Mouse (Mus musculus) adrenal gland, adult 8-10 months (tissue): ENCODE measurements around the gene Rad9b. TPM values are rescaled to one million over a fixed set of nuclear protein-coding genes. Genes with fewer than 3 reads are reported as not detected.

ENCODE experiments used
- DNase-seq: peaks from one replicate; pipeline ENCODE4 v3.0.0; 2022
- total RNA-seq, 4 experiments: library from RNA; stranded (reverse); gene quantifications; 2 replicates each; pipeline ENCODE4 v1.2.4; 2022

Rad9b gene
- total RNA-seq: 1 to 10 TPM; 2.4 to 5.4 (median 4.5) TPM

DNA sequence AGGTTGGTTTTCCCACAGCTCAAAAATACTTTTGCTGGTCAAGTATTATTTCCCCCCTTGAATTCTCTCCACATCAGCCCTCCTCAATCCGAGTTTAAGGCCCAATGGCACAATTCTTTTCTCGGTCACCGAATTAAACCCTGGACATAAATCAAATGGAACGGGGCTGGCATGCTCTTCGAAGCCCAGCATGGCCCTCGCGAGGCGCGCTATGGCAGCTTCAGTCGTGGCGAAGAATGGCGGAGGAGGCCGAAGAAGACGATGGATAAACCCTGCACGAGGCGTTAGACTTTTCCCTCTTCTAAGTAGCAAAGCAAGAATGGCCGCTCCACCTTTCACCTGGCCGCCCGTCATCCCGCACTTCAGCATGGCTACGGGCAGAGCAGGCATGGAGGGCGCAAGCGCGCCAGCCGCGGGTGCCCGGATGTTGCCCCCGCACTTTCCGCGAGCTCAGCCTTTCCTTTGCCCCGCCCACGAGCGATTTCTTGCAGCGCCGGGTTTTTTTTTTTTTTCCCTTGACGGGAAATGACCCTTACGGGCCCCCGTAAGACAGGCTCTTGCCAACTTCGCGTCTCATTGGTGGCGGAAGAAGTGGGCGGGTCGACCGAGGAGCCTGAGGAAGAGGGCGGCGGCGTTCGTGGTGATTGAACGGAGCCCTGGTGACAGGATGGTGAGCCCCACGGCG is at the start of gene Rad9b, which contains the start of gene Vps29:
Gene Rad9b (minus strand): TSS at position 427 of the 685 bp plus-strand sequence.
Gene Vps29 (plus strand): TSS at position 563 of the 685 bp plus-strand sequence.
- DNase-seq: peak; percentile 96

DNA sequence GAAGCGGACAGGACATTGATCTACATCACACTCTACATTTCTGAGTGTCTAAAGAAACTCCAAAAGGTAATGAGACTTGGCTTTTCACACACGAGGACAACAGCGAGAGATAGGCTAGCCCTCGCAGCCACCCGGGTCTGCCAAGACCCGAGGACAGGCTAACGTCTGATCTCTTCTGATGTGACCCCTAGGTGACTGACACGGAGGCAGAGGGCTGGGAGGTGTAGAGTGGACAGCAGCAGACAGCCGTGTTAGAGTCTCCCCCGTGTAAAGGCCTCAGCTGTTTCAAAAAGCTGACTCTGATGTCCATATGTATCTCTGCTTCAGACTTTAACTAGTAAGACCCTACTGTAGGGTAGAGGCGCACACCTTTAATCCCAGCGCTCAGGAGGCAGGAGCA is 49.3 kb upstream of the Rad9b start:
- no peak for DNase-seq

DNA sequence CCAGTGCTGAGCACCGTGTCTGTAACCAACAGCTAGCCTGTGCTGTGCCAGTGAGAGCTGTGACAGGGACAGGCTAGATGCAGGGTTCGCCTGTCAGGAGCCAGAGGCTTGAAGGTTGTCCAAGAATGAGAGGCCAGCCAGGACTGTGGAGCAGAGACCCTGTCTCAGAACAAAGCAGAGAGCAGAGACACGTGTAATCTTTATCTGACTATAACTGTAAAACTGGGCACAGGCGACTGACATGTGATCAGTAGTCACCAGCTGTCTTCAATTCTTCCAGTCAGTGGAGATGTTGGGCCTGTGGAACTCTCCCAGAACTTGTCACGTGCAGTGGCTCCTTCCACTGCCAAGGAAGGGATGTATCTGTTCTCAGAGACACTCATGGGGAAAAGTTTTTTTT is 48.7 kb upstream of the Rad9b start:
- no peak for DNase-seq

DNA sequence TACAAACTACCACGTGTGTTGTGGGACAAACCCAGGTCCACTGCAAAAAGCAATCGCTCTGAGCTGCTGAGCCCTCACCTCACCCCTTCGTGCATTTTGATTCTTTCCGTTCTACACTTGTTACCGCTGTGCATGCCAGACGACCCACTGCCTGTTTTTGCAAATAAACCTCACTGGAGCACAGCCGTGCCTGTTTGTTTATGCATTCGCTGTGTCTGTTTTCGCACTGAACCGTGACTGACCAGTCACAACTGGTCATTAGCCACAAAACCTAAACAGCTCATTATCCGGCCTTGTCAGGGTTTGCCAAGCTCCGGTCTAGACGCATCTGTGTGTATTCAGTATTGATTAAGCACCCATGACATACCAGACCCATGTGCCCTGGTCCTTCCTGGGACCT is 48.1 kb upstream of the Rad9b start:
- no peak for DNase-seq

DNA sequence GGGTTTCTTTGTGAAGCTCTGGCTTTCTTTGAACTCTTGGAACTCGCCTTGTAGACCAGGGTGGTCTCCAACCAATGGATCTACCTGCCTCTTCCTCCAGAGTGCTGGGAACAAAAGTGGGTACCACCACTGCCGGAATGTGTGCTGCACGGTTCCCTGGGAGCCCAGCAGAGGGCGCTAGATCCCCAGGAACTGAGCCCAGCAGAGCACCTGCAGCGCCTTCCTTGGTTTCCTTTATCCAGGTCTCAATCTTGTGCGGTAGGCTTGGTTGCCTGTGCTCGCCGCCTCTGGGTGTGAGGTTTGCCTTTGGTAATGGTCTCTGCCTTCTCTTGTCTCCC is 47.2 kb upstream of the Rad9b start:
- DNase-seq: peak; percentile 59

DNA sequence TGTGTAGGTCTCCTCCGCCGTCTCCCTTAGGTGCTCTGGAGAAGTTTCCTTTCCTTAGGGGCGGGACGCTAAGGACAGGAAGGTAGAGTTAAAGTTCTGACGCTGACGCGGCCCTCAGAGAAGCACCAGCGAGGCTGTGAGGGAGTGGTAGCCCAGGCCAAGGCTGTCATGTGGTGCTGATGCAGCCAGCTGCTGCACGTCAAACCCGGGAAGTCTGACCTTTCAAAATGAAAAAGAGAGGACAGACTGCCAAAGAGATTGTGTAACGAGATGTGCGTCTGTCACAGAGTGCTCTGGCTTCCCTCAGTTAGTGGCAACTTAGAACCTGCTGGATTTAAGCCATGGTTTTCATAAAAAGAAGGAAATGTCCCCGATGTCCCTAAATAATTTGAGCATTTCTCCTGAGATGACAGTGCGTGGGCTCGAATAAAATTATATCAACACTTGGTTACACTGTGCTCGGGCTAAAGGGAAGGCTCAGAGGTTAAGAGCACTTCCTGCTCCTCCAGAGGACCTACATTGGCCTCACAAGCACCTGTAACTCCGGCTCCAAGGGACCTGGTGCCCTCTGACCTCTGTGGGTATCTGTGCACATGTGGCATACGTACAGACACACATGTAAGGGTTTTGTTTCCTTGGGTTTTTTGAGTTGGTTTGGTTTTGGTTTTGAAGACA is 46.7 kb upstream of the Rad9b start:
- DNase-seq: peak; percentile 90

DNA sequence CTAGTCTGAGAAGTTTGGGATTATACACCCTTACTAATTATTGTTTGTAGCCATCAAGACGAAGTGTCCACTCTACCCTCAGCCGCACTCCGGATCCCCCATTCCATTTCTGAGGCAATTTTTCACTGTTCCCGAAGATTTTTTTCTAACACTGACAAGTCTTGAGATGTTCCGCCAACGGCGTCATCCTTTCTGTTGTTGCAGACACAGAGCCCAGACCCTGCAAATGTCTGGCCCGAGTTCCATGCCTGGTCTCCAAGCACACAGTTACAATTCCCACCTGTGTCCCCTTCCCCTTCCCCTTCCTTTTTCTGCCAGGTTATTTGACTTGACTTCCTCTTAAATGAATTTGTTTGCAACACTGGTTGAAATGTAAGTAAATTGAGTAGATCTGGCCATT is 45.8 kb upstream of the Rad9b start:
- DNase-seq: no peak

DNA sequence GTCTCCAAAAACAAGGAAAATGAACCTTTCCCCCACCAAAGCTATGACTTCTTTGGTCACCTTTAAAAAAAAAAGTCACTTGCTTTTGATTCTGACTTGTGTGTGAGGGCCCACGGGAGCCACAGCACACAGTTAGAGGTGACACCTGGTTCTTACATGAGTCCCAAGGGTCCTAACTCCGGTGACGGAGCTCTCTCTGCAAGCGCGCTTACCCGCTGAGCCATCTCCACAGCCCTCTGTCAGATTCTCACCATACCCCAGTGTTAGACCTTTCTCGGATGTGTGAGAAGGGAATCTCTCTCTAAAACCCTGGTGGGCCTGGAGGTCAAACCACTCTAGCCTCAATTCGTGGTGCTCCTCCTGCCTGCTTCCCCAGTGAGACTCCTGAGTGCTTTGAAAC is 43.5 kb upstream of the Rad9b start:
- DNase-seq: no peak

DNA sequence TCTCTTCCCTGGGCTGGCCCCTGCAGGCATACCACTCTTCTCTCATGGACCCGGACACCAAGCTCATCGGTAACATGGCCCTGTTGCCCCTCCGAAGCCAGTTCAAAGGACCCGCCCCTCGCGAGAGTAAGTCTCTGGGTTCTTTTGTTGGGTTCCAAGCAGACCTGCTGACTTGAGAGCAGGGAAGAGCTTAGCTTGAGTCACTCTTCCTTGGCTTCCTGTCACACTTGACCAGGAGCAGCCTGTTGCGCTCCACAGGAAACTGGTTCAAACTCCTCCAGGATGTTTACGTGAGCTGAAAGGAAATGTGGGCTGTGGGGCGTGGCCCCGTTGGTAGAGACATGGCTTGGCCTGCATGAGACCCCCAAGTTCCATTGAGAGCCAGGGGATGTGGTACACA is 42.8 kb upstream of the Rad9b start:
- no peak for DNase-seq

DNA sequence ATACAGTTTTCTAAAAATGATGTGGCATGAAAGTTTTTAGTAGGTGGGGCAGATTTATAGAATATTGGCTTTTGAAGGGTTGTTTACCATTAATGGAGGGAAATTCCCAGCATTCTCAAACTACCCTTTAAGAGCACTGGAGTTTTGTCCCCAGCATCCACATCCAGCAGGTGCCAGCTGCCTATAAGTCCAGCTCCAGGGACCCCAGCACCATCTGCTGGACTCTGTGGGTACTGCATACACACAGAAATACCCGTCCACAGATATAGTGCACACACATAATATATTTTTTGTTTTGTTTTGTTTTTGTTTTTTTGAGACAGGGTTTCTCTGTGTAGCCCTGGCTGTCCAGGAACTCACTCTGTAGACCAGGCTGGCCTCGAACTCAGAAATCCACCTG is 39.9 kb upstream of the Rad9b start:
- DNase-seq: peak; percentile 58

DNA sequence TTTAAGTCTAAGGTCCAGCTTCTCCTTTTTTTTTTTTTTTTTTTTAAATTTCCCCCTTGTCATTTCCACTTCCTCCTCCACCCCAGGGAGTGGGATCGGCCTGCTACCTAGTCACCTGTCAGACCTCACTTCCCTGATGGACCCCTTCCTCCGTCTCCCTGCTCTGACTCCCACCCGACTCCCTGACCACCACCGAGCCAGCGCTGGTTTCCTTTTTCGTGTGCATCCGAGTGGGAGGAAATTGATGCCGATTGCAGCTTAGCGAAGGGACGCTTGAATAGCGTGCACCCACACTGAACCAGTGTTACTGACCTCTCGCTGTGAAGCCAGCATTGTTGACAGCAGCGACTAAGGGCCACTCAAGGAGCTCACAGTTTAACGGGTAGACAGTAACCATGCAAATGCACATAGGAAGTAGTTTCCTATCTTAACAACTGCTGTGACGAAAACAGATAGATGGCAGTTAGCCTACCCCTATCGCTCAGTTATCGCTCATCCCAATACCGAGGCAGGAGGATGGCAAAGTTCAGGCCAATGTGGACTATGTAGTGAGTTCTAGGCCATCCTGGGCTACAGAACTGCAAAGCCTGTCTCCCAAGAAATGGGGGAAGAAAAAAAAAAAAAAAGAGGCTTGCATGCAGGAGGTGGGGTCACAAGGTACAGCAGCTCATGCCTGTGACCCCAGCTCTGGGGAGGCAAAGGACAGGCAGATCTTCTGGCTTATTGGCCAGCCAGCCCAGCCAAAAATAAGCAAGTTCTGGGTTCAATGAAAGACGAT is 38.4 kb upstream of the Rad9b start:
- DNase-seq: no peak

DNA sequence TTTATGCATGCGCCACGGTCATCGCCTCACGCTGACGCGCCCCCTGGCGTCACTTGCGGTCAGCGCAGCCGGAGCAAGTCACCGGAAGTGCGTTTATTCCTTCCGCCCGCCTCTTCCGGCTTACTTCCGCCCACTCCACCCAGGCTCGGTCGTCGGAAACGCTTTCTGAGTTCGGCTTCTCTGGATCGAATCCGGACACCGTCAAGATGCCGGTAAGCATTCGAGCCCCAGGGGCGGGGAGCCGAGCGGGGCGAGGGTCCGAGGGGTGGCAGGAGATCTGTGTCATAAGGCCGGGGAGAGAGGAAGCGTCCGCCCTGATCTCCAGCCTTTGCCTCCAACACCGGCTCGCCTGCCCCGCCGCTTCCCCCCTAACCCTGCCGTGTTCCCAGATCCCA is 37.8 kb upstream of the Rad9b start, which contains the start of gene Arpc3:
Gene Arpc3 (plus strand): TSS at position 93 of the 395 bp plus-strand sequence.
- peak; percentile 81 for DNase-seq

DNA sequence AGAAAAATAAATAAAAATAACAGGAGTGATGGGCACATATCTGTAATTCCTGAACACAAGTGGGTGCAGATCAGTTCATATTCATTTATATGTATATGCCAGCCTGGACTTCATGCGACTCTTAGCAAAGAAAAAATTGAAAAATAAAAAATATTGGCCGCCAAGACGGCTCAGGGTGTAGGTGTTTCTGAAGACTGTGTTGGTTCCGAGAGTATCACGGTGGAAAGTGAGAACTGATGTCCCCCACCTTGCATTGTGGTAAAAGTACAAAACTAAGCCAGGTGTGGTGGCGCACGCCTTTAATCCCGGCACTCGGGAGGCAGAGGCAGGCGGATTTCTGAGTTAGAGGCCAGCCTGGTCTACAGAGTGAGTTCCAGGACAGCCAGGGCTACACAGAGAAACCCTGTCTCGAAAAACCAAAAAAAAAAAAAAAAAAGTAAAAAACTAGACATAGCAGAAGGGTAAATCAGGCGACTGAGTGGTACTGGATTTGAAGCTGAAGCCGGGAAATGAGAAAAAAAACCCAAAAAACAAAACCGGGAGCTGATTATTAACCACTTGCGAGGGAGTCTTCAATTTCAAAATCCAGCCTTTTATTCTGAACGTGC is 37.2 kb upstream of the Rad9b start:
- DNase-seq: no peak

DNA sequence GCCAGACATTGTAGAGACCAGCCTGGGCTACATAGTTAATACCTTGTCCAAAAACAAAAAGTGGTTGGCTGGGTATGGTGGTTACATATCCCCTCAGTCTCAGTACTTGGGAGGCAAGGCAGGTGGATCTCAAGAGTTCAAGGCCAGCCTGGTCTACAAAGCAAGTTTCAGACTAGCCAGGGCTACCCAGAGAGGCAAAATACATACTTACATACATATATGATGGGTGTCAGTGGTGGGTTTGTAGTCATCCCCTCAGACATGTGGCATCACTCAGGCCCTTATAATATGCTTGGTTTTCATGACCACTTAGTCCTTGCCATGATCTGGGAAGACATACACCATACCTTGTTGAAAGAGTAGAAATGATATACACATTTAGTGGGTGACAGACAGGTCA is 36.6 kb upstream of the Rad9b start:
- no peak for DNase-seq

DNA sequence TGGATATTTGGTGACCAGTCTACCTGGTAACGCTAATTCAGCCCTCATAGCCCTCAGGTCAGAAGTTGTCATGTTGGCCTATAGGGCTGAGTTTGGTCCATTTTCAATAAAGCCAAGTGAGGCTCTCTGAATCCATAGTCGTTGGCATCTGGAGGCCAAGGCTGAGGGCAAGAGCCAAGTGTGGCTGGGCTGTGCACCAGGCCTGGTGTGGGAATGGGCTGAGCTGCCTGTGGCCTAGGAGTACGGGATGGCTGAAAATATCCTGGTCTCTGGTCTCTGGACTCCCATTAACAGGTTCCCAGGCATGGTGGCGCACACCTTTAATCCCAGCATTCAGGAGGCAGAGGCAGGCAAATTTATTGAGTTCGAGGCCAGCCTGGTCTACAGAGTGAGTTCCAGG is 36.0 kb upstream of the Rad9b start:
- no peak for DNase-seq

DNA sequence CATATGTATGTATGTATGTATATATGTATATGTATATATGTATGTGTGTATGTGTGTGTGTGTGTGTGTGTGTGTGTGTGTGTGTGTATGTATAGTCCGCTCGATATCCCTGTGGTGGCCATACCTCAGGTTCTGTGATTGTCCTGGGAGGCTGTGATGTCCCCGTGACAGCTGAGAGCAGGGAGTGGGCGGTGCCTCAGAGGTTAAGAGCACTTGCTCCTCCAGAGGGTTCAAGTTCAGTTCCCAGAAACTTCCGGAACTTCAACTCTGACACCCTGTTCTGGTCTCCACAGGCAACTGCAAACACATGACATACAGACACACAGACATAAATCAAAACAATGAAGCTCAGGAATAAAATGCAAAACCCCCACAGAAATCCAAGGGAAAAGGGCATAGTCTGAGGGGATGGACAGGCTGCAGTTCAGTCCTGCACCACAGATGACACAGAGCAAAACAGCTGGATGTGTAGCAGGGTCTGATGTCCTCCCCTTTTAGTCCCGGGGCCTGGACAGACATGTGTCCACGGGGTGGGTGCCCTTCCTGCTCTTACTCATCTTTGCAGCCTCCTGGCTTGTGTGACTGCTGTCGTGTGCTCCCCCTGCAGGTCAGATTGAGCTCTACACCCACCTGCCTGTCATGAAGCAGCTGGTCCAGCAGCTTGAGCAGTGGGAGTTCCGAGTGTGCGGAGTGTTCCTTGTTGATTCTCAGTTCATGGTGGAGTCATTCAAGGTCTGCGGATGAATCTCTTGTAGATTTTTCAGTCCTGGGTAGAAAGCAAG is 25.5 kb upstream of the Rad9b start:
- peak; percentile 71 for DNase-seq

DNA sequence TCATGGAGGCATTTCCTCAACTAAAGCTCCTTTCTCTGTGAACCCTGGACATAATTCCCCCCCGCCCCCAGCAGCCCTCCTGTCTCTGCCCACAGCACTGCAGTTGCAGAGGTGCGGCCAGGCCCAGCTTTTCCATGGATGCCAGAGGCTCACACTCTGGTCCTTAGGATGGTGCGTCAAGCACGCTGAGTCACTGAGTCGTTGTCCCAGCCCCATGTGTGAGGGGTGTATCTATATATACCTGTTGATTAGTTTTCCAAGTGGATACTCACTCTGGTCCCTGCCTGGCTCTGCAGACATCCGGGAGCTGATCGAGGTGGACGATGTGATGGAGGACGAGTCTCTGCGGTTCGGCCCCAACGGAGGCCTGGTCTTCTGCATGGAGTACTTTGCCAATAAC is 24.1 kb upstream of the Rad9b start:
- no peak for DNase-seq

DNA sequence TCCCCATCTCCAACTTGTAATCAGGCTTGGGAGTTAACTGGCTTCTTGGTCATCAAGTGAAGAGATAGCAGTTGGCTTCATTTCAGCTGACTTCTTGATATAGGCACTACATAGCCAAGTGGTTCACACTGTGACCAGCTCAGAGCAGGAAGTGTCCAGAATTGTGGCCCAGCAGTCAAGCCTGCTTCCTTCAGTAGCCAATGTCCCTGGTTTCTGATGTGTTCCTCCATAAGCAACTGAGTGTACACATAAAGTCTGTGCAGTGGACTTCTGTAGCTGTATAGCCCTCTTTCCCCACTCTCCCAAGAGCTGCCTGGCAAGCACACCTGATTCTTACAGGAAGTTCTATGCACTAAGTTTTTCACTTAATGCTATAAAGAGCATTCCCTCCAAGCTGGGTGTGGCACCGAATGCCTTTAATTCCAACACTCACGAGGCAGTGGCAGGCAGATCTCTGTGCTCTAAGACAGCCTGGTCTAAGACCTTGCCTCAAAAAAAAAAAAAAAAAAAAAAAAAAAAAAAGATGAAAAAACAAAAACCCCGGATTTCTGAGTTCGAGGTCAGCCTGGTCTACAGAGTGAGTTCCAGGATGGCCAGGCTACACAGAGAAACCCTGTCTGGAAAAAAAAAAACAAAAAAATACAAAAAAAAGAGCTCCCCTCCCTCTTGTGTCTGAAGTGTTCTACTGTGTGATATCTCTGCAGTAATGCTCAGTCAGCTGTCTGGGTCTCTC is 23.2 kb upstream of the Rad9b start:
- no peak for DNase-seq

DNA sequence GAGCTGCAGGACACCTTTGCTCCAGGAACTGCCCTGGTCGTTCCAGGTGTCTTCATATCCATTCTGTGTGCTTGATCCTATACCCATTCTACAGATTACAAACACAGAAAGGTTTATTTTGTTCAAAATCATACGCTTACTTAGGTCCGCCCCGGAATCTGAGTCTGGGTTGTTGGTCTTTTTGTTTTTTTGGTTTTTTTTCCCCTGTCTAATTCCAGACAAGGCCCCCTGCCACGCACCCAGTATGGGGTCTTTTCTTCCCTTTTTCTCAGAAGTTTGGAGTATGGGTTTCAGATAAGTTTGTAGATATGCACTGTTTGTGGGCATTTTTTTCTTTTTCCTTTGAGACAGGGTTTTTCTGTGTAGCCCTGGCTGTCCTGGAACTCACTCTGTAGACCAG is 18.8 kb upstream of the Rad9b start:
- no peak for DNase-seq

DNA sequence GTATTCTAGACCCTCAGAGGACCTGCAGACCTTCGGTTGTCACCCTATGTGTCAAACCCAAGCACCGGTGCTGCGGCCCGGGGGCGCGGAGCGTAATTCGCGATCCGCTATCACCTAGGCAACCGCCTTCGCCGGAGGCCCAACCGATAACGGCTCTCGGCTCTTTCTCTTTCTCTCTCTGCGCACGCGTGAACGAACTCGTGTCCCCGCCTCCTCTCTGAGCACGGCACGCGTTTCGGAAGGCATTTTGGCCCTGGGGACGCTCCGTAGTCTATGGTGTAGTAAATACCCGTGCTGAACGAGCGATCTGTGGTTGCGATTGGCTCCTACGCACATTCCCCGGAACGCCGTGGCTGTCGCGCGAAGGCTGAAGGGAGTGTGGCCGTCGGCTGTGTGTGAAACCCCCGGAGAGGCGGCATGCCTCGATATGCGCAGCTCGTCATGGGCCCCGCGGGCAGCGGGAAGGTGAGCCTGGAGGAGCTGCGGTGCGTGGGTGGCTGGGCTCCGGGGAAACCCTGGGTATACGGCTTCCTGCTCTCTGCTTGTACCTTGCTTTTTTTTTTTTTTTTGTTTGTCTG is 18.2 kb upstream of the Rad9b start, which contains the start of gene Fam216a:
Gene Fam216a (minus strand): TSS at position 173 of the 578 bp plus-strand sequence.
- peak; percentile 98 for DNase-seq

DNA sequence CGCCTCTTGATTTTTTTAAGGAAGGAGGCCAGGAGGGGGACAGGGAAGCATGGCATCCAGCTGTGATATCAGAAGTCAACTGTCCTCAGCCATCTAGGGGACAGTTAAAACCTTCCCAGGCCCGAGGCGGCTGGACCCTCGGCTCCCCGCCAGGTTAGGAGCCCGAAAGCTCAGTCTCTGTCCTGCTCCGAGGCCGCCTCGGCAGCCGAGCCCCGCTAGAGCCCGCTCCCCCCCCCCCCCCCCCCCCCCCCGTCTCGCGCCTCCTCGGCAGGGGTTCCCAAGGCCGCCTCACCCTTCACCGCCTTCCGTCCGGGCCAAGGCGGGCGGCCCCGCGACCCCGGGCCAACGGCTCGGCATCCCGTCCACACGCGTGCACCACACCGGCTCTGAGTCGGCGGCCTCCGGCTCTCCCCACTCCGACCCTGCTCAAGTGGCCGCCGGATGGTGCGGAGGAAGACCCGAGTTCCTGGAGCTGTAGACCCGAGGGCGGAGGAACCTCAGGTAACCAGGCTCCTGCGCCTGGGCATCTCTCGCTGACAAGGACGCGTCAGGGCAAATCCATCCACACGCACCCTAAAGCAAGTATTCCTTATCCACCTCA is 17.7 kb upstream of the Rad9b start, which contains the start of gene Gpn3:
Gene Gpn3 (plus strand): TSS at position 286 of the 601 bp plus-strand sequence.
- DNase-seq: no peak
